Mouse (Mus musculus): ENCODE measurements around the gene Ercc1. TPM values are rescaled to one million over a fixed set of nuclear protein-coding genes. Genes with fewer than 3 reads are reported as not detected.

Gene Ercc1
- polyA plus RNA-seq, 1 experiment from 2014 or later = 100 TPM

DNA sequence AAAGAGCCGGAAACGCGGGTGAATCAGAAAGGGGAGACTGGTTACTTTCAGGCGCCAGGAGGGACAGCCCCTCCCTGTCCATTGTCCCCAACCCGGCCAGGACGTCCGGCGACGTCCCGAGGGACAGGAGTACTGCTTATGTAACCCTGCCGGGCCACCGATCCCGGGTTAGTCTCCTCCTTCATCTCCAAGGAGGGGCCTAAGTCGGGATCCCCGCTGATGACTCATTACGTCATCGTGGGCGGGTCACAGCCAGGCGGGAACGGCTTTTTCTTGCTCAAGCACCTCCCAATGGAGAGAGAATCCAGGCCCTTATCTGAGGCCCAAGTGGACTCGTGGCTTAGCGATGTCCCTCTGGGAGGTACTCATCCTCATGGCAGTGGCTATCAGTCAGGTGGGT lies 17.4 kb upstream of the Ercc1 start:
- Histone ChIP-seq H3K4me3 (replicated peaks) (peak overlapping the region; percentile 37), H3K9ac (peak overlapping the region; percentile 26; the same call in 1 of the 2 replicates), H3K27me3 (peaks cover 7% of the 10 kb centered on the region; the same call in 1 of the 2 replicates), H3K27ac (peak overlapping the region; percentile 60), H3K4me2 (peak overlapping the region; percentile 65), H3K36me3 (replicated peaks) (no peaks in the 10 kb centered on the region), H3K4me1 (peaks cover 24% of the 10 kb centered on the region), H3K9me3 (no peaks in the 10 kb centered on the region)
- 0% methylated on average over 22 of the region's 22 CpGs for WGBS
- peak; percentile 77 for ATAC-seq (ENCODE audit: low FRiP score)

DNA sequence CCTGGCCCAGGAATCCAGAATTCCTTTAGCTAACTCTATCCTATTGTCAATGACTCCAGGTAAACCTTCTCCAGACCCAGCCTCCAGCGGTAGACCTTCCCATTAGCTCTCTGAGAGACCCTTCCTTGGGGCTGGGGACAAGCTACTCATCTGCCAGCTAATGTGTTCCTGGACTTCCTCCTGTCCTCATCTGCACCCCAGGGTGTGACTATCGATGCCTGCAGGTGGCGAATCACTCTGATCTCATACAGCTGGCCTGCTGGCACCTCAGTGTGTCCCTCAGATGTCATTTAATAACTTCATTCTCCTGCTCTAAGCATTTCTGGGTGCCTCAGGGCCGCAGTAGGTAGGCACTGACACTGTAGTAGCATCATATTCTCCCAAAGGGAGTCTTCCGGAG lies 16.8 kb upstream of the Ercc1 start:
- ATAC-seq (ENCODE audit: low FRiP score) = no peak
- peaks cover 7% of the 10 kb centered on the region; the same call in 1 of the 2 replicates for H3K27me3 ChIP-seq
- no peak overlapping the region for H3K4me3 ChIP-seq (replicated peaks)
- peak overlapping the region; percentile 26; the same call in 1 of the 2 replicates for H3K9ac ChIP-seq
- H3K4me1 ChIP-seq = peaks cover 24% of the 10 kb centered on the region
- 86% methylated on average over 5 of the region's 5 CpGs for WGBS
- H3K9me3 ChIP-seq = no peaks in the 10 kb centered on the region
- H3K36me3 ChIP-seq (replicated peaks) = no peaks in the 10 kb centered on the region
- H3K27ac ChIP-seq = no peak overlapping the region
- no peak overlapping the region for H3K4me2 ChIP-seq

DNA sequence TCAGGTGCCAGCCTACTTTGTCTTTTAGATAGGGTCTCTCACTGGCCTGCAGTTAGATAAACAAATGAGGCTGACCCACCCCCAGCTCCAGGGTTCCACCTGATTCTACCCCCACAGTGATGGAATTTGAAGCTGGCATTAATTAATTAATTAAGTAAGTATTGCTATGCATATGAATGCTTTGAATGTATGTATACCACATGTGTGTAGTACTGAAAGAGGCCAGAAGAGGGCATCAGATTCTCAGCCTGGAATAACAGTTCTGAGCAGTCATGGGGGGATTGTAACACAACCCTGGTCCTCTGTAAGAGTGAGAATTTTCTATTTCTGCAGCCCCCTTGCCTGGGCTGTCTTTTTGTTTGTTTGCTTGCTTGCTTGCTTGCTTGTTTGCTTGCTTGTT lies 16.2 kb upstream of the Ercc1 start:
- no peaks in the 10 kb centered on the region for H3K9me3 ChIP-seq
- H3K4me1 ChIP-seq = peaks cover 24% of the 10 kb centered on the region
- no peak for ATAC-seq (ENCODE audit: low FRiP score)
- no peaks in the 10 kb centered on the region for H3K36me3 ChIP-seq (replicated peaks)
- no peak overlapping the region for H3K4me2 ChIP-seq
- no peak overlapping the region for H3K4me3 ChIP-seq (replicated peaks)
- H3K9ac ChIP-seq = no peak overlapping the region
- no peak overlapping the region for H3K27ac ChIP-seq
- H3K27me3 ChIP-seq = peaks cover 5% of the 10 kb centered on the region; the same call in 1 of the 2 replicates

DNA sequence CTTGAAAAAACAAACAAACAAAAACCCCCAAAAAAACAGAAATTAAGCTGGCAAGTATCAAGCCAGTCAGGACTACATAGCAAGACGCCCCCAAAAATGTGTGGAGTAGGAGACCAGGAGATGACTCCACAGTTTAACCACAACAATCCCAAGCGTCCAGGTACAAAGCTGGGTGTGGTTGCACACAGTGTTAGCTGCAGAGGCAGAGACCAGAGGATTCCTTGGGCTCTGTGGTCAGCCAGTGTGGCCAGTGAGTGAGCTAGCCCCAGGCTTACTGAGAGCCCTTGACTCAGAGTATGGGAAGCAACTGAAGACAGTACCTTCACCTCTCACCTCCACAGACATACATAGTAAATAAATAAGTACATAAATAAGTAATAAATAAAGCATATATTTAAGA lies 12.7 kb upstream of the Ercc1 start:
- Histone ChIP-seq H3K9ac (no peak overlapping the region), H3K4me1 (peaks cover 10% of the 10 kb centered on the region), H3K4me2 (no peak overlapping the region), H3K27ac (no peak overlapping the region), H3K27me3 (0 out of 2 replicates have a peak, but pooled peaks cover under 1% of the 10 kb centered on the region), H3K36me3 (replicated peaks) (no peaks in the 10 kb centered on the region), H3K4me3 (replicated peaks) (no peak overlapping the region), H3K9me3 (no peaks in the 10 kb centered on the region)
- 61% methylated on average over 2 of the region's 2 CpGs for WGBS
- no peak for ATAC-seq (ENCODE audit: low FRiP score)

GRCm38 (mm10) chr7:19332709-19333352 lies 11.7 kb upstream of the Ercc1 start:
- WGBS = under 1% methylated on average over 52 of the region's 52 CpGs
- Histone ChIP-seq H3K27ac (peak overlapping the region; percentile 67), H3K4me1 (peaks cover 1% of the 10 kb centered on the region), H3K36me3 (replicated peaks) (no peaks in the 10 kb centered on the region), H3K27me3 (0 out of 2 replicates have a peak, but pooled peaks cover 10% of the 10 kb centered on the region), H3K4me2 (peak overlapping the region; percentile 88), H3K9me3 (no peaks in the 10 kb centered on the region), H3K9ac (peak overlapping the region; percentile 80), H3K4me3 (replicated peaks) (peak overlapping the region; percentile 70)
- ATAC-seq (ENCODE audit: low FRiP score) = peak; percentile 67

GRCm38 (mm10) chr7:19335583-19335982 lies 9.0 kb upstream of the Ercc1 start:
- Histone ChIP-seq H3K36me3 (replicated peaks) (no peaks in the 10 kb centered on the region), H3K4me2 (no peak overlapping the region), H3K9me3 (no peaks in the 10 kb centered on the region), H3K9ac (no peak overlapping the region), H3K4me3 (replicated peaks) (no peak overlapping the region), H3K4me1 (no peaks in the 10 kb centered on the region; the same call in 1 of the 2 replicates), H3K27me3 (0 out of 2 replicates have a peak, but pooled peaks cover 10% of the 10 kb centered on the region), H3K27ac (no peak overlapping the region)
- no peak for ATAC-seq (ENCODE audit: low FRiP score)
- 43% methylated on average over 3 of the region's 3 CpGs for WGBS

GRCm38 (mm10) chr7:19337122-19337521 lies 7.5 kb upstream of the Ercc1 start:
- H3K9ac ChIP-seq = no peak overlapping the region
- no peaks in the 10 kb centered on the region for H3K36me3 ChIP-seq (replicated peaks)
- H3K9me3 ChIP-seq = no peaks in the 10 kb centered on the region
- WGBS = 71% methylated on average over 10 of the region's 10 CpGs
- H3K4me3 ChIP-seq (replicated peaks) = no peak overlapping the region
- H3K4me2 ChIP-seq = no peak overlapping the region
- no peak overlapping the region for H3K27ac ChIP-seq
- no peak for ATAC-seq (ENCODE audit: low FRiP score)
- H3K4me1 ChIP-seq = peaks cover 9% of the 10 kb centered on the region
- peaks cover 23% of the 10 kb centered on the region for H3K27me3 ChIP-seq

DNA sequence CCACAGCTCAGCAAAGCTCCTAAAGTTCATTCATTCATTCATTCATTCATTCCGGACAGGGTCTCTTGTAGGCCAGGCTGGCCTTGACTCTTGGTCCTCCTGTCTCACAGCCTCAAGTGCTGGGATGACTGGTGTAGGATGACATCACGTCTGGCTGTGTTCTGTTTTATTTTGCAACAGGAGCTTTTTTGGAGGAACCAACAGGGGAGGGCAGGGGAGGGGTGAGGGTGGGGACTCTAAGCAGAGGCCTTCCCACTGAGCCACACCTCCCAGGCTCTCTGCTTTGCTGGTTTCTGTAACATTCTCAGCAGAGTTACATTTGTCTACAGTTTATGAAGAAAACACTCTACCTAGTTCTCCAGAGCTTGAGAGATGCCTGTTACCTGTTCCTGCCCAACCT lies 6.5 kb upstream of the Ercc1 start:
- 55% methylated on average over 2 of the region's 2 CpGs for WGBS
- H3K27me3 ChIP-seq = peaks cover 27% of the 10 kb centered on the region
- peaks cover 14% of the 10 kb centered on the region for H3K4me1 ChIP-seq
- no peaks in the 10 kb centered on the region for H3K9me3 ChIP-seq
- ATAC-seq (ENCODE audit: low FRiP score) = no peak
- H3K36me3 ChIP-seq (replicated peaks) = no peaks in the 10 kb centered on the region
- H3K9ac ChIP-seq = no peak overlapping the region
- H3K27ac ChIP-seq = no peak overlapping the region
- H3K4me2 ChIP-seq = no peak overlapping the region
- no peak overlapping the region for H3K4me3 ChIP-seq (replicated peaks)

GRCm38 (mm10) chr7:19338596-19338995 lies 6.0 kb upstream of the Ercc1 start:
- no peak for ATAC-seq (ENCODE audit: low FRiP score)
- no peak overlapping the region for H3K9ac ChIP-seq
- H3K4me2 ChIP-seq = no peak overlapping the region
- 78% methylated on average over 7 of the region's 7 CpGs for WGBS
- H3K36me3 ChIP-seq (replicated peaks) = no peaks in the 10 kb centered on the region
- no peak overlapping the region for H3K4me3 ChIP-seq (replicated peaks)
- H3K27me3 ChIP-seq = peaks cover 27% of the 10 kb centered on the region
- no peaks in the 10 kb centered on the region for H3K9me3 ChIP-seq
- H3K27ac ChIP-seq = no peak overlapping the region
- H3K4me1 ChIP-seq = peaks cover 15% of the 10 kb centered on the region

- peaks cover 31% of the 10 kb centered on the region for H3K4me1 ChIP-seq
- no peaks in the 10 kb centered on the region for H3K9me3 ChIP-seq
- ATAC-seq (ENCODE audit: low FRiP score) = no peak
- WGBS = 19% methylated on average over 10 of the region's 10 CpGs
- no peaks in the 10 kb centered on the region for H3K36me3 ChIP-seq (replicated peaks)
- peaks cover 30% of the 10 kb centered on the region for H3K27me3 ChIP-seq
- peak overlapping the region; percentile 97 for H3K4me2 ChIP-seq
- peak overlapping the region; percentile 55; the same call in 1 of the 2 replicates for H3K4me3 ChIP-seq (replicated peaks)
- H3K9ac ChIP-seq = no peak overlapping the region
- H3K27ac ChIP-seq = no peak overlapping the region
These were observed 3.3 kb upstream of the Ercc1 start for GRCm38 (mm10) chr7:19341250-19341649.

DNA sequence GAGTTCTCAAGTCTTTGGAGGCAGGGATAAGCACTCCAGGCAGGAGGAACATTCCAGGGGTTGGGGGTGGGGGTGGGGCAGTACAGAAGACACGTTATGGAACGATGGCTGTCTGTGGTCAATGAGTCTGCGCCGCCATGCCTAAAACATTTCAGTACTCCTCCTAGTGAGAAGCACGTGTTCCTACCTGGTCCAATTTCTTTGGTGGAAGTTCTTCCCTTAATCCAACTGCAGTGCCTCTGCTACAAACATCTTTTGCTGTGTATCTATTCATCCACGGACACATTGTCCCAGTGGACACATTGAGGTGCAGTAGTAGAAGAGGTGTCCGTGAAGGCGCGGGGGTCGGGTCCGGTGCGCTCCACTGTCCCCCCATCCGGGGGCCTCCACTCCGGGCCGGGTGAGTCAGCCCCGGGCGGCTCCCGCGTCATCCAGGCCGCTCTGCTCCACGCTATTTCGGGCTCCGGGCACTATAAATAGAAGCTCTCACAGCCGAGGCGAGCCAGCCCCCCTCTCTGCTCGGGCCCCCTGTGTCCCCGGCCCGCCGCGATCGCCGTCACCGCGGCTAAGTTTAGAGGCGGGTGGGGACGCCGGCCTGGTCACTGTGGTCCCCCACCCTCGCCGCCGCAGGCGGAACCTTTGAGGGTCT lies 2.7 kb upstream of the Ercc1 start:
- peaks cover 30% of the 10 kb centered on the region for H3K27me3 ChIP-seq
- H3K4me3 ChIP-seq (replicated peaks) = peak overlapping the region; percentile 55
- peak overlapping the region; percentile 97 for H3K4me2 ChIP-seq
- WGBS = under 1% methylated on average over 41 of the region's 41 CpGs
- peaks cover 32% of the 10 kb centered on the region for H3K4me1 ChIP-seq
- no peak overlapping the region for H3K27ac ChIP-seq
- peak; percentile 22; the same call in 1 of the 2 replicates for ATAC-seq (ENCODE audit: low FRiP score)
- no peaks in the 10 kb centered on the region for H3K36me3 ChIP-seq (replicated peaks)
- H3K9me3 ChIP-seq = no peaks in the 10 kb centered on the region
- peak overlapping the region; percentile 75 for H3K9ac ChIP-seq

GRCm38 (mm10) chr7:19342481-19343027 lies 2.0 kb upstream of the Ercc1 start:
- ATAC-seq (ENCODE audit: low FRiP score) = peak; percentile 24
- H3K36me3 ChIP-seq (replicated peaks) = no peaks in the 10 kb centered on the region
- H3K27me3 ChIP-seq = peaks cover 23% of the 10 kb centered on the region
- H3K4me3 ChIP-seq (replicated peaks) = peak overlapping the region; percentile 55
- WGBS = under 1% methylated on average over 27 of the region's 27 CpGs
- no peak overlapping the region for H3K27ac ChIP-seq
- H3K4me2 ChIP-seq = peak overlapping the region; percentile 97
- H3K4me1 ChIP-seq = peaks cover 32% of the 10 kb centered on the region
- H3K9me3 ChIP-seq = no peaks in the 10 kb centered on the region
- peak overlapping the region; percentile 75 for H3K9ac ChIP-seq
